Mouse (Mus musculus) intestine, postnatal 0 days (tissue): ENCODE results near the gene Dlgap1. TPM values are rescaled to one million over a fixed set of nuclear protein-coding genes. Genes with fewer than 3 reads are reported as not detected.

Experiments
- ATAC-seq: fragments of 200-750 bp; cut with Nextera tagmentation; 2 replicates; pipeline ENCODE4 v1.8.0; 2017; ENCODE audit warnings: mild to moderate bottlenecking, moderate TSS enrichment, moderate library complexity
- H3K27ac ChIP-seq: fragments of 300-500 bp; sonication (generic); 2 replicates; pipeline ENCODE4 v1.5.1; 2014; ENCODE audit warnings: mild to moderate bottlenecking, low read depth, low read length, moderate library complexity
- H3K27me3 ChIP-seq: fragments of 300-500 bp; sonication (generic); replicated peaks from 2 replicates; pipeline ENCODE4 v1.6.1; 2014; ENCODE audit warnings: low read length, mixed read lengths; ENCODE audit not compliant: control insufficient read depth, insufficient read depth
- H3K36me3 ChIP-seq: fragments of 300-500 bp; sonication (generic); 2 replicates; pipeline ENCODE4 v1.6.1; 2014; ENCODE audit warnings: mild to moderate bottlenecking, moderate library complexity; ENCODE audit not compliant: control insufficient read depth, insufficient read depth
- H3K4me1 ChIP-seq: fragments of 300-500 bp; sonication (generic); replicated peaks from 2 replicates; pipeline ENCODE4 v1.6.1; 2014; ENCODE audit warnings: antibody characterized with exemption, low read length, mixed read lengths; ENCODE audit not compliant: control insufficient read depth, insufficient read depth
- H3K4me2 ChIP-seq: fragments of 300-500 bp; sonication (generic); replicated peaks from 2 replicates; pipeline ENCODE4 v1.6.1; 2014; ENCODE audit warnings: low read depth, mild to moderate bottlenecking, moderate library complexity
- H3K4me3 ChIP-seq: fragments of 300-500 bp; sonication (generic); 2 replicates; pipeline ENCODE4 v1.5.1; 2014; ENCODE audit warnings: low read depth, low read length
- H3K9ac ChIP-seq: fragments of 300-500 bp; sonication (generic); 2 replicates; pipeline ENCODE4 v1.6.1; 2014; ENCODE audit warnings: mild to moderate bottlenecking, low read depth, low read length
- H3K9me3 ChIP-seq: fragments of 300-500 bp; sonication (generic); 2 replicates; pipeline ENCODE4 v1.6.1; 2016; ENCODE audit warnings: mixed run types; ENCODE audit not compliant: control insufficient read depth
- CTCF ChIP-seq: sonication (generic); IDR thresholded peaks from 2 replicates; pipeline ENCODE4 v1.5.1; 2016; ENCODE audit warnings: low read depth, mild to moderate bottlenecking, control low read depth, antibody characterized with exemption, moderate library complexity
- WGBS: fragments of 180-500 bp; shearing (Covaris S2); extraction: QIAGEN DNeasy Blood & Tissue Kit; methylation state at CpG from one replicate; pipeline ENCODE4 v1.1.7; 2014; 5-methylcytosine and 5-hydroxymethylcytosine counted together
- polyA plus RNA-seq: library from polyadenylated mRNA; unstranded; fragments of >200 nt; fragmentation: Nextera tagmentation; extraction: Ambion mirVana; gene quantifications from 2 replicates; pipeline ENCODE4 v1.2.1, GENCODE M21; 2015

Gene Dlgap1
- polyA plus RNA-seq, 1 experiment from 2014 or later, result 0.85 TPM

DNA sequence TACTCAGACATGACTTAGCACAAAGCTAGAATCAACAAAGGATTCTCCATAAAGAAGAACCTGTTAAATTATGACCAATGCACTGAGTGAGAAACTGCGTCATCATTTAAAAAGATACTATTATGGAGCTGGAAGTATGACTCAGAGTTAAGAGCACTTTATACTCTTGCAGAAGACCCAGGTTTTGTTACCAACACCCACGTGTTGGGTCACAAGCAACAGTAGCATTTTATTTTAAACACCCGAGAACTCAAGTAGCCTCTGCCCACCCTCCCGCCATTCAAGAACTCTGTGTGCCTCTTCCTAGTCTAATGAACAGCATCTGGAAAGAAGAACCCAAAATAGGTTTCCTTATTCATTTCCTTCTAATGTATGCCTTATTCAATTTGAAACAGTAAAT is 514.8 kb downstream of the Dlgap1 start:
- Histone ChIP-seq H3K4me1 (no peaks in the 10 kb centered on the region), H3K4me3 (no peak overlapping the region), H3K4me2 (no peak overlapping the region), H3K27me3 (no peaks in the 10 kb centered on the region), H3K9me3 (no peaks in the 10 kb centered on the region), H3K9ac (no peak overlapping the region), H3K36me3 (no peaks in the 10 kb centered on the region), H3K27ac (no peak overlapping the region)
- no peak for TF ChIP-seq CTCF
- WGBS, result 78% methylated on average over 4 of the region's 4 CpGs
- no peak for ATAC-seq

GRCm38 (mm10) chr17:70485668-70486067 is 516.8 kb downstream of the Dlgap1 start:
- Histone ChIP-seq H3K4me1 (no peaks in the 10 kb centered on the region), H3K9ac (no peak overlapping the region), H3K4me2 (no peak overlapping the region), H3K27ac (no peak overlapping the region), H3K4me3 (no peak overlapping the region), H3K9me3 (no peaks in the 10 kb centered on the region), H3K27me3 (no peaks in the 10 kb centered on the region), H3K36me3 (no peaks in the 10 kb centered on the region)
- ATAC-seq, result no peak
- no peak for TF ChIP-seq CTCF
- WGBS, result 86% methylated on average over 4 of the region's 4 CpGs

DNA sequence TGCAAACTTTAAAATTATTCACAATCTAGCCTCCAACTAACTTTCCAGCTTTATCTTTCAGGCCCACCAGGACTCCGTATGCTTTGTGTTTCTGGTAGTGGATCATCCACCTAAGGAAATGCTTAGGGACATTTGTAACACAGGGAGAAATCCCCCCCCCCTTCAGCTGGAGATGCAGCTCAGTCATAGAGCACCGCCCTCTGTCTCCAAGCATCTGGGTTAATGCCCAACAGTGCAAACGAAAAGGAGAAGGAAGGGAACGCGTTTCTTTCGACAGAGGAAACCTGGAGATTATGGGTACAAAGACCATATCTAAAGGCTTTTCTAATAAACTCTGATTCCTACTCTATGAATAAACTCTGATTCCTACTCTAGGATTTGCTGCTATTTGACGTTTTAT is 517.4 kb downstream of the Dlgap1 start:
- no peaks in the 10 kb centered on the region for H3K36me3 ChIP-seq
- H3K4me1 ChIP-seq, result no peaks in the 10 kb centered on the region
- H3K4me2 ChIP-seq, result no peak overlapping the region
- WGBS, result 48% methylated on average over 7 of the region's 7 CpGs
- H3K9me3 ChIP-seq, result no peaks in the 10 kb centered on the region
- no peak overlapping the region for H3K27ac ChIP-seq
- no peak overlapping the region for H3K4me3 ChIP-seq
- H3K27me3 ChIP-seq, result no peaks in the 10 kb centered on the region
- H3K9ac ChIP-seq, result no peak overlapping the region
- no peak for TF ChIP-seq CTCF
- no peak for ATAC-seq

GRCm38 (mm10) chr17:70486831-70487230 is 518.0 kb downstream of the Dlgap1 start:
- no peaks in the 10 kb centered on the region for H3K36me3 ChIP-seq
- H3K9ac ChIP-seq, result no peak overlapping the region
- H3K27ac ChIP-seq, result no peak overlapping the region
- H3K27me3 ChIP-seq, result no peaks in the 10 kb centered on the region
- 76% methylated on average over 10 of the region's 10 CpGs for WGBS
- no peaks in the 10 kb centered on the region for H3K4me1 ChIP-seq
- ATAC-seq, result no peak
- no peaks in the 10 kb centered on the region for H3K9me3 ChIP-seq
- TF ChIP-seq CTCF, result no peak
- no peak overlapping the region for H3K4me3 ChIP-seq
- no peak overlapping the region for H3K4me2 ChIP-seq

GRCm38 (mm10) chr17:70488784-70489265 is 520.0 kb downstream of the Dlgap1 start:
- no peak overlapping the region for H3K9ac ChIP-seq
- no peaks in the 10 kb centered on the region for H3K9me3 ChIP-seq
- H3K4me2 ChIP-seq, result no peak overlapping the region
- H3K4me1 ChIP-seq, result no peaks in the 10 kb centered on the region
- TF ChIP-seq CTCF, result no peak
- H3K4me3 ChIP-seq, result no peak overlapping the region
- no peak overlapping the region for H3K27ac ChIP-seq
- no peaks in the 10 kb centered on the region for H3K27me3 ChIP-seq
- ATAC-seq, result no peak
- H3K36me3 ChIP-seq, result no peaks in the 10 kb centered on the region
- 76% methylated on average over 7 of the region's 7 CpGs for WGBS

DNA sequence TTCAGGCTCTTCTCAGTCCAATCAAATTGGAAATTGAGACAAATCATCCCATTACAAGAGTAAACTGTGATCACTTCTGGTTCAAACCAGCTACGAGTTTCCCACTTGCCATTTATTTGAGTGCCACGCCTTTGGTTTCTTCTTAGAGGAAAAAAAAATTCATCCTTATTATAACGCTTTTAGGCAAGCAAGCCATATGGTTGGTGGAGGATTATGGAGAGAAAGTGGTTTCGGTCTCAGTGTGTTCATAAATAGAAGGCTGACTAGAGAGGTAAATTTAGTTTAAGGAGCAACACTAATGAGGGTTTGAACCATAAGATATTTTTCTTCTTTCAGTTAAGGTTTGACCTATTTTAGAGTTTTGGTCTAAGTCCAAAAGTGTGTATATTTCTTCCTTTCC is 522.7 kb downstream of the Dlgap1 start:
- no peak overlapping the region for H3K9ac ChIP-seq
- H3K36me3 ChIP-seq, result no peaks in the 10 kb centered on the region
- no peak overlapping the region for H3K27ac ChIP-seq
- no peaks in the 10 kb centered on the region for H3K9me3 ChIP-seq
- 81% methylated on average over 4 of the region's 4 CpGs for WGBS
- H3K4me3 ChIP-seq, result no peak overlapping the region
- H3K4me1 ChIP-seq, result no peaks in the 10 kb centered on the region
- TF ChIP-seq CTCF, result no peak
- no peak overlapping the region for H3K4me2 ChIP-seq
- H3K27me3 ChIP-seq, result no peaks in the 10 kb centered on the region
- no peak for ATAC-seq

- no peak for TF ChIP-seq CTCF
- no peaks in the 10 kb centered on the region for H3K36me3 ChIP-seq
- ATAC-seq, result no peak
- H3K27me3 ChIP-seq, result no peaks in the 10 kb centered on the region
- WGBS, result 81% methylated on average over 4 of the region's 4 CpGs
- H3K4me2 ChIP-seq, result no peak overlapping the region
- no peak overlapping the region for H3K27ac ChIP-seq
- no peaks in the 10 kb centered on the region for H3K4me1 ChIP-seq
- H3K9me3 ChIP-seq, result no peaks in the 10 kb centered on the region
- no peak overlapping the region for H3K4me3 ChIP-seq
- no peak overlapping the region for H3K9ac ChIP-seq
Measured at GRCm38 (mm10) chr17:70494338-70494737, 525.5 kb downstream of the Dlgap1 start.
